ENCODE assay signal across 8 mouse cellular contexts in genomic region chr2:4593433-4593832, GRCm38 (mm10). TPM values are rescaled to one million over a fixed set of nuclear protein-coding genes. Genes with fewer than 3 reads are reported as not detected.
A peak's percentile ranks its signal among the peaks of the same experiment; 100 is the strongest.
DNase-seq lines count a peak whose midpoint lies in the region; ATAC-seq and TF ChIP-seq lines count a peak whose summit lies in the region.

No protein-coding gene starts in this region.

- peaks cover 32% of the 10 kb centered on the region for H3K36me3 ChIP-seq in E14TG2a.4 (ENCODE audit: insufficient read depth, low read length)
- peaks cover 52% of the 10 kb centered on the region for H3K36me3 ChIP-seq in heart, embryonic 16.5 days (ENCODE audit: control insufficient read depth, insufficient read depth)

- DNase-seq in WW6 (ENCODE audit: low read depth, low spot score) = peak; percentile 71
- peak; percentile 40 for DNase-seq in fibroblast of lung, adult 2 months (ENCODE audit: low read depth)
- DNase-seq in kidney, postnatal 4 days = peak; percentile 77 to 85
- DNase-seq in frontal cortex, postnatal 14 days (ENCODE audit: low spot score in 2 of 2) = no peak
- no peak for DNase-seq in left cerebral cortex, postnatal 25 days (ENCODE audit: low spot score in 2 of 2)

- H3K9ac ChIP-seq in heart, embryonic 16.5 days (ENCODE audit: low read length) = no peak overlapping the region

- peaks cover 87% of the 10 kb centered on the region for H3K4me1 ChIP-seq in E14TG2a.4 (replicated peaks; ENCODE audit: low read depth, low read length)
- peaks cover 8% of the 10 kb centered on the region; the same call in 1 of the 2 replicates for H3K4me1 ChIP-seq in heart, embryonic 16.5 days (ENCODE audit: control insufficient read depth, insufficient read depth, low read length)

- H3K9me3 ChIP-seq in E14TG2a.4 (ENCODE audit: low read length) = no peaks in the 10 kb centered on the region
- H3K9me3 ChIP-seq in heart, embryonic 16.5 days (replicated peaks; ENCODE audit: control insufficient read depth, low read length) = no peaks in the 10 kb centered on the region

- H3K4me3 ChIP-seq in E14TG2a.4 (replicated peaks; ENCODE audit: low read length) = peak overlapping the region; percentile 33; the same call in 1 of the 2 replicates
- H3K4me3 ChIP-seq in heart, embryonic 16.5 days (ENCODE audit: low read length) = no peak overlapping the region

- H3K27me3 ChIP-seq in E14TG2a.4 (ENCODE audit: insufficient read depth, low read length) = no peaks in the 10 kb centered on the region
- H3K27me3 ChIP-seq in heart, embryonic 16.5 days (ENCODE audit: control insufficient read depth, insufficient read depth, low read length) = no peaks in the 10 kb centered on the region

- peak; percentile 65 for ATAC-seq in heart, embryonic 16.5 days (replicated peaks; ENCODE audit: extremely low read depth, insufficient read depth, low FRiP score)
- ATAC-seq in megakaryocyte-erythroid progenitor cell, adult 5-6 weeks (replicated peaks; ENCODE audit: low FRiP score, low TSS enrichment, poor library complexity, severe bottlenecking) = peak; percentile 96

- 20% methylated on average over 9 of the region's 9 CpGs for WGBS in heart, embryonic 16.5 days

- no peak overlapping the region for H3K4me2 ChIP-seq in heart, embryonic 16.5 days (ENCODE audit: low read depth, low read length)

- H3K27ac ChIP-seq in heart, embryonic 16.5 days (ENCODE audit: low read length) = peak overlapping the region; percentile 0; the same call in 1 of the 2 replicates

- TF ChIP-seq CTCF in E14TG2a.4 (conservative IDR thresholded peaks at IDR 0.05; ENCODE audit: low read length) = no peak

- intact Hi-C loops in left cerebral cortex, postnatal 25 days (cut with DNase I) = no loop called here

RNA-seq across cellular contexts. Expression of gene Prpf18, which starts 58.5 kb away (rescaled TPM):
- polyA plus RNA-seq in heart, embryonic 16.5 days (2015; fragmentation: Nextera tagmentation; extraction: Ambion mirVana) = 28.3 and 34.2 TPM in 2 replicates
- 41.5 and 49.5 TPM in 2 replicates for total RNA-seq in megakaryocyte-erythroid progenitor cell, adult 5-6 weeks (2014; fragmentation: Nextera tagmentation)
- 78.4 and 88.4 TPM in 2 replicates for total RNA-seq in megakaryocyte-erythroid progenitor cell, adult 5-6 weeks (2017)
- total RNA-seq in left cerebral cortex, postnatal 25 days (2021) = 10 to 100 TPM; 49.6 to 49.7 TPM

Comparison
In these comparisons a context has a peak if more than half of its experiments do, and no peak if none do; other contexts are left out.
1. DNase-seq: peak in WW6 (single experiment), fibroblast of lung, adult 2 months (single experiment) and kidney, postnatal 4 days (2 of 2); none in frontal cortex, postnatal 14 days (0 of 2) and left cerebral cortex, postnatal 25 days (0 of 2).